Mouse (Mus musculus) layer of hippocampus, adult 2 months (tissue): Measurements from ENCODE around the gene Slc24a5. TPM values are rescaled to one million over a fixed set of nuclear protein-coding genes. Genes with fewer than 3 reads are reported as not detected.
A peak's percentile ranks its signal among the peaks of the same experiment; 100 is the strongest.
"Not testable (repeated sequence)": the region's sequence is repeated elsewhere in the genome, so short reads cannot be mapped to it uniquely, and the experiment has no call there.

Source experiments
- DNase-seq, 2 experiments: peaks; one replicate each; pipeline ENCODE4 v3.0.0; 2022; ENCODE audit warnings: low spot score in 2 of 2
- H3K27ac ChIP-seq: fragments of 200-600 bp; 2 replicates; pipeline ENCODE4 v1.8.1; 2022
- H3K4me3 ChIP-seq: fragments of 200-600 bp; 2 replicates; pipeline ENCODE4 v1.8.1; 2022; ENCODE audit warnings: mild to moderate bottlenecking
- CTCF ChIP-seq: fragments of 200-600 bp; conservative IDR thresholded peaks from 2 replicates; pipeline ENCODE4 v1.8.1; 2022; ENCODE audit warnings: antibody characterized with exemption, mild to moderate bottlenecking, moderate library complexity
- total RNA-seq, 2 experiments: library from RNA; stranded (reverse); gene quantifications; 2 replicates each; pipeline ENCODE4 v1.2.3; 2021

Slc24a5 gene
- total RNA-seq, 2 experiments from 2014 or later, result 0.47 to 0.61 TPM

DNA sequence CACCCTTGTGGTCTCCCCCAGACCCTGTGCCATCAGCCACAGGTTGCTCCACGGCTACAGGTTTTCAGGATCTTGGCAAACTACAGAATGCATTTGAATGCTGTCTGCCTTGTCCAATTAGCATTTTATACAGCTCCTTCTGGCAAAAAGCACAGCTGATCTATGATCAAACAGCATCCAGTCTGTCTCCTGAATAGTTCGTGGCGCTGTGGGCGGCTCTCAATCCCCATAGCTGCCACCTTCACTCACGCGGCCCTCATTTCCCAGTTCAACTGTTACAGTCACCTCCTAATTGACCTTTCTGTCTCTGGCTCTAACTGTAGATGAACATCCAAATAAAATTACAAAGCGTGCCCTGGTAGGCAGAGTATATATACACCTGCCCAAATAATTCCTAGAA is 551 bp upstream of the Slc24a5 start:
- no peak for TF ChIP-seq CTCF
- DNase-seq, result peak in 1 of 2 experiments; percentile 19
- no peak overlapping the region for H3K4me3 ChIP-seq
- H3K27ac ChIP-seq, result no peak overlapping the region

DNA sequence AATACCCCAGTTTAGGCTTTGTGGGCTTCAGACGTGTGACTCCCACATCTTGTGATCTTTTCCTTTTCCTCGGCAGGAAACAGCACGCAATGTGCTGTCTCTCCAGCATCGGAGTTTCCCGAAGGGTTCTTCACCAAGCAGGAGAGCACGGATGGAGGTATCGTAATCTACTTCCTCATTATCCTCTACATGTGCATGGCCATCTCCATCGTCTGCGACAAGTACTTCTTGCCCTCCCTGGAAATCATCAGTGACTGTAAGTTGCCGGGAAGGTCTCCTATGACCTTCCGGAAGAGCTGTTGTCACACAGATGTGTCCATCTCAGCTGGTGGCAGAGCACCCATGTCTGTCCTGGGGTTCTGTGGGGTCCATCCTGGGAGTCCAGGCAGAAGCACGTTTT is 772 bp downstream of the Slc24a5 start:
- no peak overlapping the region for H3K27ac ChIP-seq
- no peak overlapping the region for H3K4me3 ChIP-seq
- no peak for TF ChIP-seq CTCF
- DNase-seq, result no peak

DNA sequence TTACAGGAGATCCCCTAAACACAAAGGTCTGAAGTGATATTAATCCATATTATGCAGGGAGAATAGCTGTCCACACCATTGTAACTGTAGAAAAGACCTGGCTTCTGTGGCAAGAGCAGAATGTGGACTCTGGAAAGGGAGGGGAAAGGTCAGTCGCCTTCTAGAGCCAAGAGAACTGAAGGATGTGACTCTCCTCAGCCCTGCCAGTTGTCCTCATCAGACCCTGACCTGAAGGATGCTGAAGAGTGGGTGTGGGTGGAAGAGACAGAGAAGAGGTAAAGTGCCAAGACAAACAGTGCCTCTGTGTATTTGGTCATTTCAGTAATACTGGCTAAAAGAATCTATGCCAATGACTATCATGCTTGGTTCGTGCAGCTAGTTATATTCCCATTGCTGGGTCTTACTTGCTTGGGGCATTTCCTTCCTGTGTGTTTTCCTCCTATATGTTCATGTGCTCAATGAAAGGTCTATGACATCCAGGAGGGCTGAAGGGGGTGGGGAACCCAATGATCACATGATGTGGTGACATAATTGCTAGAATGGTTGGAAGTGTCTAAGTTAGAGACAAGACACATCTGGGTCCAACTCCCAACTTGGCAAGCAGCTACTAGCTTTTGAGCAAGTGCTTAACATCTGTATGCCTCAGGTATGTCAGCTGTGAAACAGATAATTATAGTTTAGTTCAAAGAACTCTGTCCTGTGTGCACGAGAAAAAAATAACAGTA is 5.3 kb downstream of the Slc24a5 start:
- H3K27ac ChIP-seq, result no peak overlapping the region
- DNase-seq, result no peak
- no peak for TF ChIP-seq CTCF
- H3K4me3 ChIP-seq, result no peak overlapping the region

DNA sequence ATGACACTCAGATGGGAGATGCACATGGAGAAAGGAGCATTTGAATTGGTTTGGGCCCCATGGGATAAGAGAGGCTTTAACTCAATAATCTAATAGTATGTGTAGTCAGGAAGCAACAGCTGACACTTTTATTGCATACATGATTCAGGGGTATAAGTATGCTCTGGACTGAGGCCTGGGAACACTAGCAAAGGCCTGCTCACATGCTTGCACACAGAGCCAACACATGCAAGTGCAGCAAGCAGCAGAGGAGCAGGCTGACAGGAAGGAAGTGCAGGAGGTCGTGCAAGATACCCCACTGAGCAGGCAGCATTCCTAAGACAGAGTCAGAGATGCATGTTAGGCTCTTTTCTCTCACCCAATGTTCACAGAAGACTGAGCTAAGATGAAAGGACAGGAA is 16.0 kb downstream of the Slc24a5 start:
- DNase-seq, result no peak
- Histone ChIP-seq H3K4me3 (no peak overlapping the region), H3K27ac (no peak overlapping the region)
- TF ChIP-seq CTCF, result no peak

DNA sequence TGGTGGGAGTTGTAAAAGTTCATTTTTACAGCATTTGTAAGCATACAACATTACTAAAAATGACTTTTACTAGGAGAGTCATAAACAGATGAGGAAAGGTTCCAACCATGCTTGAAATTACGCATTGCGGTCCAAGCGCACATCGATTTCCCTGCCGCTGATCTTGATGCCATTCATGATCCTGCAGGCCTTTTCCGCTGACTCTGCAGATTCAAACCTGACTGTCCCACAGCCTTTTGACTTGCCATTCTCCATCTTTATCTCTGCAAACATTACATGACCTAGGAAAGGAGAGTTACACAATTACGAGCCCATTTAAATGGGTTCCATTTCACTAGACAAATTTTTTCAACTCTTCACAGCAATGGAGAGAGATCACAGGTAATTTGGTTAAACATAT is 20.8 kb downstream of the Slc24a5 start:
- no peak for DNase-seq
- no peak for TF ChIP-seq CTCF
- Histone ChIP-seq H3K4me3 (no peak overlapping the region), H3K27ac (no peak overlapping the region)

DNA sequence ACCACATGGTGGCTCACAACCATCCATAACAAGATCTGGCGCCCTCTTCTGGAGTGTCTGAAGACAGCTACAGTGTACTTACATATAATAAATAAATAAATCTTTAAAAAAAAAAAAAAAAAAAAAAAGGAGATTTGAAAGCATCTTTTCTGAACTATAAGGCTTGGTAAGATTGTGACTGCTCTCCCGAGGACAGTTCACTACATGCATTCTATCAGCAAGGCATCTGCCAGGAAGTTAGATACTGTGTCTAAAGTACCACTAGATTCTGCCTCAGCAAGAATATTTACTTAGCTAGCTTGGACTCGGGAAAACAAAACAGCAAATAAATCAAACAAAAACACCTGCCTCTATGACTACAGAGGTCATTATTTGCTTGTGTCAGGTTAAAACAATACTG is 24.2 kb downstream of the Slc24a5 start:
- not testable (repeated sequence) for DNase-seq, H3K4me3 ChIP-seq, H3K27ac ChIP-seq
- peak; percentile 38 for TF ChIP-seq CTCF

DNA sequence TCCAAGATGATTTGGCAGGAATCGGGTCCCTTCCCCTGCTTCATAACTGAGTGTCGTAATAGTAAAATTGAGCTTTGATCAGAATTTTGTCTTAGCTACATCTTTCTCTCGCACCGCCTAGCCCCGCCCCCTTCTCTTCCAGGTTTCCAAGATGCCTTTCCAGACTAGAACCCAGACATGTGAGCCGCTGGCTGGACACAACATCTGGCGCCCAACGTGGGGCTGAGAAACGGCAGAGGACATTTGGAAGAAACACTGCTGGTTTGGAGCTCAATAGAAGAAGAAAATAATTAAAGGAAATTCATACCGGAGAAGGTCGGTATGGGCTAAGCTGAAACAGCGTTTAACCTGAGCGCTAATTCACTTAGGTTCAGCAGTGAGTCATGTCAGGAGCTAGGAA is 36.6 kb downstream of the Slc24a5 start:
- not testable (repeated sequence) for DNase-seq, H3K27ac ChIP-seq

DNA sequence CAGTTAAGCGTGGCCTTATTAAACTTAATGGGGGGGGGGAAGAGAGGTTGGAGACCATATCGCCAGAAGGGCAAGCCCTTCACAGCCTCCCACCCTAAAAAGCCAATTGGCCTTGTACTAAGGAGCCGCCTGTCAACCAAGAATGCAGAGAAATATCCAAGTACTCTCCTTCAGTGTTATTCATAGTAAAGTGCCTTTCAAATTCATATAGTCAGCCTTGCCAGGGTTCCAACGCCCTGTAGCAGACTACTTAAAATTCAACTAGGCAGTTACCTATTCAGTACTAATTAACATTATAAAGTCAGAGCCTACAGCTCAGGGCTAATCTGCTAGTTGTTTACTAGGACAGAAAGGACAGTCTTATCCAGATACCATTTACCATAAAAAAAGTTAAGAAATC is 38.6 kb downstream of the Slc24a5 start:
- H3K27ac ChIP-seq, DNase-seq, H3K4me3 ChIP-seq: not testable (repeated sequence)

More for the DNA sequence above, 36.6 kb downstream of the Slc24a5 start:
- H3K4me3 ChIP-seq, result not testable (repeated sequence)

DNA sequence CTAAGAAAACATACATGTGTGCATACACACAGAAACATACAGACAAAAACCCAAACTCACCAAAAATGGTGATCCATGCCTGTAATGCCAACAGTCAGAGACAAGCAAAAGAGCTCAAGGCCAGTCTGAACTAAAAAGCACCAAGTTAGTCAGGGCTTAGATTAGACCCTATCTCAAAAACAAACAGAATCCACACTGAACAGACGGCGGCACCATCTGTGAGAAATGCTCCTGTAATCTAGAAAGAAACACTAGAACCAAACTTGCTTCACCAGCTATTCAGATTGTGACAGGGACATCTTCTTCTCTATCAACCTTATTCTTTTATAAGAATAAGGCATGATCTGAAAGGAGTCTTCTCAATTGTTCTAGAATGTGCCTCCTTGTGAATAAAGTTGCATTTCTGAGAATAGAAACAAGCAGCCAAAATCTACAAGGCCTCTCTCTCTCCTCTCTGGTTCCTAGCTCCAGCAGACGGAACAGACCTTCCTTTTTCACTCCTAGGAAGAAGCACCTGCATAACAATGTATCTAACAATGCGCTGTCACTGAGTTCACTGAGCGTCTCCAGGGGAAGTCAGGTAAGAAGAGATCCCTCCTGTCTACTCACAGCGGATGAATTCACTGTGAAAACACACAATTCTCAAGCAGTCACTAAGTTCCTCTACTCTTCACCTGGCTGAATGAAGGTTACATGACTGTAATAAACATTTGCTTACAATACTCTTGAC is 51.6 kb downstream of the Slc24a5 start:
- peak overlapping the region; percentile 36 for H3K27ac ChIP-seq
- DNase-seq, result peak; percentile 42 to 52
- H3K4me3 ChIP-seq, result no peak overlapping the region
- TF ChIP-seq CTCF, result no peak

DNA sequence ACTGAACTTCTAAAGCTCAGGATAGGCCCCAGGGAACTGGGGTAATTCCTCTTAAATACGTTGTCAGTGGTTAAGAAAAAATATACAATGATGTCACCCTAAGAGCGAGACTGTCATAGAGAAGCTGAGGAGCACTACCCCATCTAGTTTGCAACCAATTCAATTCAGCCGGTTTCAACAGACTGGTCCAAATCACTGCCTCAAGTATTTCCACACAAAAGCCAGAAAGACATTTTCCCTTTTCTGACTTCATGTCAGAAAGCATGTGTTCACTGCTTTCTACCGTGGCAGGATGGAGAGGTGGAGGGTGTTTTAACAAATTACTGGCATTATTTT is 54.3 kb downstream of the Slc24a5 start:
- no peak for DNase-seq
- TF ChIP-seq CTCF, result no peak
- peak overlapping the region; percentile 70 for H3K4me3 ChIP-seq
- peak overlapping the region; percentile 96 for H3K27ac ChIP-seq

DNA sequence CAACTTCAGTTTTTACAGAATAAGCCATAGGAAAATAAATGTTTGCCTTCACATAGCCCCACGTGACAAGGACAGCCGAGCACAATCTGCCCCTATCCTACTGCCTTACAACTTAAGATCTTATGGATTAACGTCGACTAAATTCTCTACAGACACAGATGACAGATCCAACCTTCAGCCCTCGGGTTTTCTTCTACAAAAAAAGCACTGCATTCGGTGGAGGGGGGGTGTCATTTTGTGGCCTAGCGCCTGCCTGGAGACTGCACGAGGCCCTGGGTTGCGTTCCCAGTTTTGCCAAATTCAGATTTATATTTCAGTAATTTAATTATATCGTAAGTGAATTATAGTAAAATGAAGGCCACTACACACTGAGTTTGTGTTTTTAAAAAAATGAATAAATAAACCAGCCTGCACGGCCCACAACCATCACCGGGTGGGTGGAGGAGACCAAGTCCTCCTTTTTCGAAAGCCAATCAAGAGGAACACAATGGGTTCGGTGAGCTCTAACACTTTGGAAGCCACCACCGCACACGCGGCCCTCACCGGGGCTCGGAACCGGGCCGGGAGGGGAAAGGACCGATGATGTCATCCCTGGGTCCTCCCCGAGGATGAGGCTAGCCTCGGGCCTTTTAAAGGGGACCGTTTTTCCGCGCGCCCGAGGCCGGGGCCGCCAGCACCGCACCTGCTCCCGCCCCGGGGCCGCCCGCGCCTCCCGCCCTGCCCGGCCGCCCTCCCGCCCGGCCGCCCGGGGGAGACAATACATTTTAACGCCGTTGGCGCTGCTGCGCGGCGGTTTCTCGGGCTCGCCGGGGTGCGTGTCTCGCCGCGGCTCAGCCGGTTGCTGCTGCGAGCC is 54.9 kb downstream of the Slc24a5 start:
- H3K27ac ChIP-seq, result peak overlapping the region; percentile 96
- TF ChIP-seq CTCF, result no peak
- H3K4me3 ChIP-seq, result peak overlapping the region; percentile 70
- peak in 1 of 2 experiments; percentile 66 for DNase-seq

DNA sequence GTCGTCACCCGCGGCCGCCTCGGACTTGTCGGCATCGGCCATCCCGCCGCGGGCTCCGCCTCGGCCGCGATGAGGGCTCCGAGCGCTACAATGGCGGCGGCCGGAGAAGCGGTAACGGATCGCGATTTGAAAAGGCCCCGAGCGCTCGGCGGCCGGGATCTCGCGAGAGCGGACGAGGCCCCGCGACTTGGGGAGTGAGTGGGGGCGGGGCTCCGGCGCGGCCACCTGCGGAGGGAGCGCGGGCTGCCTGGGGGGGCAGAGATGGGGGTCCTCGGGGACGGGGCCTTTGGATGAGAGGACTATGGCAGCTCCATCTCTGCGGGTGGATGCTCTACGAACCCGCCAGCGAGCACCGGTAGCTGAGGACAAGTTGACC is 55.5 kb downstream of the Slc24a5 start, which contains the start of gene Myef2:
Gene Myef2 (minus strand): TSS at position 185 of the 376 bp plus-strand sequence.
- Histone ChIP-seq H3K27ac (peak within 1 kb of the TSS; percentile 96), H3K4me3 (peak within 1 kb of the TSS; percentile 70)
- no peak for TF ChIP-seq CTCF
- DNase-seq, result peak; percentile 54 to 82

DNA sequence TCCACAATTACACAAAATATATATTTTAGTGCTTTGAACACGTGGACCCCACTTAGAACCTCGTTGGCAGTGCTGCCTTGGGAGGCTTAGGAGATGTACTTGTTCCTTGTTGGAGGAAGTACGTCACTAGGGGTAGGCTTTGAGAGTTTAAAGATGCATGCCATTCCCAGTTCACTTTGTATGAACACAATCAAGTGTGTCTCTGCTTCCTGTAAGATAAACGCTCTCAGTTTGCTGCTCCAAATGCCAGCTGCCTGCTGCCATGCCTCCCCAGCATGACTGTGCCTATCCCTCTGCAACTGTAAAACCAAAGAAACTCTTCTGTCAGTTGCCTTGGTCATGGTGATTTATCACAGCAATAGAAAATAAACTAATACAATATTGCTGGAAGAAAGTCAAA is 57.9 kb downstream of the Slc24a5 start:
- no peak overlapping the region for H3K27ac ChIP-seq
- no peak for TF ChIP-seq CTCF
- no peak for DNase-seq
- no peak overlapping the region for H3K4me3 ChIP-seq
